Mouse (Mus musculus) liver, adult 2 months (tissue): ENCODE measurements around the gene Ccdc177.

Experiments
- CTCF ChIP-seq: fragments of 200-500 bp; IDR thresholded peaks from 2 replicates; pipeline ENCODE4 v1.5.1; 2011; ENCODE audit warnings: low read depth, low read length, control low read depth
- POLR2A ChIP-seq: fragments of 200-500 bp; IDR thresholded peaks from 2 replicates; pipeline ENCODE4 v1.6.1; 2011; ENCODE audit warnings: low read length, control low read depth; ENCODE audit not compliant: insufficient read depth; ENCODE audit errors: extremely low read depth

GRCm38 (mm10) chr12:80724853-80725559 lies 35.5 kb downstream of the Ccdc177 start:
- TF ChIP-seq CTCF (peak; percentile 80), POLR2A (no peak)
